Mouse (Mus musculus) stomach, embryonic 14.5 days (tissue): ENCODE results near the gene Pla2g4d. TPM values are rescaled to one million over a fixed set of nuclear protein-coding genes. Genes with fewer than 3 reads are reported as not detected.

Source experiments
- ATAC-seq: fragments of 200-750 bp; cut with Nextera tagmentation; 2 replicates; pipeline ENCODE4 v1.8.0; 2017; ENCODE audit warnings: low read depth, moderate TSS enrichment; ENCODE audit not compliant: insufficient number of reproducible peaks, insufficient read depth, low FRiP score
- H3K27ac ChIP-seq: fragments of 300-500 bp; sonication (generic); 2 replicates; pipeline ENCODE4 v1.5.1; 2014; ENCODE audit warnings: mild to moderate bottlenecking, low read length, moderate library complexity, mixed read lengths
- H3K27me3 ChIP-seq: fragments of 300-500 bp; sonication (generic); 2 replicates; pipeline ENCODE4 v1.6.1; 2014; ENCODE audit warnings: low read length, control low read depth, mixed read lengths; ENCODE audit not compliant: control insufficient read depth, insufficient read depth
- H3K36me3 ChIP-seq: fragments of 300-500 bp; sonication (generic); 2 replicates; pipeline ENCODE4 v1.6.1; 2014; ENCODE audit warnings: mild to moderate bottlenecking, control low read depth, low read length, moderate library complexity, mixed read lengths; ENCODE audit not compliant: control insufficient read depth, insufficient read depth
- H3K4me1 ChIP-seq: fragments of 300-500 bp; sonication (generic); 2 replicates; pipeline ENCODE4 v1.6.1; 2014; ENCODE audit warnings: low read length, control low read depth, mixed read lengths; ENCODE audit not compliant: control insufficient read depth, insufficient read depth
- H3K4me2 ChIP-seq: fragments of 300-500 bp; sonication (generic); replicated peaks from 2 replicates; pipeline ENCODE4 v1.6.1; 2014; ENCODE audit warnings: low read depth, low read length, control low read depth
- H3K4me3 ChIP-seq: fragments of 300-500 bp; sonication (generic); 2 replicates; pipeline ENCODE4 v1.5.1; 2014; ENCODE audit warnings: low read depth, low read length, control low read depth
- H3K9ac ChIP-seq: fragments of 300-500 bp; sonication (generic); replicated peaks from 2 replicates; pipeline ENCODE4 v1.6.1; 2014; ENCODE audit warnings: low read depth, mild to moderate bottlenecking, control low read depth, low read length, moderate library complexity, mixed read lengths
- H3K9me3 ChIP-seq: fragments of 300-500 bp; sonication (generic); 2 replicates; pipeline ENCODE4 v1.6.1; 2016; ENCODE audit warnings: low read depth, low read length, control low read depth; ENCODE audit not compliant: control insufficient read depth
- WGBS: fragments of 180-500 bp; shearing (Covaris S2); extraction: QIAGEN DNeasy Blood & Tissue Kit; methylation state at CpG from one replicate; pipeline ENCODE4 v1.1.7; 2014; 5-methylcytosine and 5-hydroxymethylcytosine counted together
- polyA plus RNA-seq: library from polyadenylated mRNA; unstranded; fragments of >200 nt; fragmentation: Nextera tagmentation; extraction: Ambion mirVana; gene quantifications from 2 replicates; pipeline ENCODE4 v1.2.1, GENCODE M21; 2014

Gene Pla2g4d
- polyA plus RNA-seq: 0.07 TPM in 1 of 2 replicates, not detected in the other

- H3K9ac ChIP-seq: no peak within 1 kb of the TSS
- WGBS: 76% methylated on average over 5 of the region's 5 CpGs
- no peak within 1 kb of the TSS for H3K4me3 ChIP-seq
- no peak within 1 kb of the TSS for H3K4me2 ChIP-seq
- no peak for ATAC-seq
- H3K27me3 ChIP-seq: no peaks in the 10 kb centered on the region
- no peaks in the 10 kb centered on the region for H3K36me3 ChIP-seq
- no peak within 1 kb of the TSS for H3K27ac ChIP-seq
- H3K4me1 ChIP-seq: no peaks in the 10 kb centered on the region
- no peaks in the 10 kb centered on the region for H3K9me3 ChIP-seq
Observed at GRCm38 (mm10) chr2:120288995-120289394, at the start of gene Pla2g4d. Gene Pla2g4d, minus strand, starts transcription at chr2:120289197.

- WGBS: 52% methylated on average over 2 of the region's 2 CpGs
Observed at GRCm38 (mm10) chr2:120337886-120338285, 48.9 kb upstream of the Pla2g4d start.

GRCm38 (mm10) chr2:120331575-120331974 is 42.6 kb upstream of the Pla2g4d start:
- Histone ChIP-seq H3K36me3 (peaks cover 38% of the 10 kb centered on the region), H3K27me3 (no peaks in the 10 kb centered on the region), H3K27ac (no peak overlapping the region), H3K4me3 (no peak overlapping the region), H3K9ac (no peak overlapping the region), H3K4me1 (0 out of 2 replicates have a peak, but pooled peaks cover 2% of the 10 kb centered on the region), H3K4me2 (no peak overlapping the region), H3K9me3 (no peaks in the 10 kb centered on the region)
- no peak for ATAC-seq
- 71% methylated on average over 4 of the region's 4 CpGs for WGBS

More at GRCm38 (mm10) chr2:120337886-120338285, 48.9 kb upstream of the Pla2g4d start:
- H3K9me3 ChIP-seq: no peaks in the 10 kb centered on the region
- H3K4me2 ChIP-seq: no peak overlapping the region
- no peaks in the 10 kb centered on the region for H3K27me3 ChIP-seq
- H3K36me3 ChIP-seq: peaks cover 22% of the 10 kb centered on the region
- H3K9ac ChIP-seq: no peak overlapping the region
- no peak for ATAC-seq
- H3K27ac ChIP-seq: no peak overlapping the region
- H3K4me3 ChIP-seq: no peak overlapping the region
- H3K4me1 ChIP-seq: no peaks in the 10 kb centered on the region

- Histone ChIP-seq H3K36me3 (peaks cover 29% of the 10 kb centered on the region), H3K4me1 (no peaks in the 10 kb centered on the region), H3K27me3 (no peaks in the 10 kb centered on the region), H3K9ac (no peak overlapping the region), H3K27ac (no peak overlapping the region), H3K4me3 (no peak overlapping the region), H3K4me2 (no peak overlapping the region), H3K9me3 (no peaks in the 10 kb centered on the region)
- WGBS: 72% methylated on average over 4 of the region's 4 CpGs
- ATAC-seq: no peak
Observed at GRCm38 (mm10) chr2:120315077-120315476, 26.1 kb upstream of the Pla2g4d start.

GRCm38 (mm10) chr2:120314487-120314886 is 25.5 kb upstream of the Pla2g4d start:
- no peak for ATAC-seq
- Histone ChIP-seq H3K9me3 (no peaks in the 10 kb centered on the region), H3K4me2 (no peak overlapping the region), H3K36me3 (peaks cover 27% of the 10 kb centered on the region), H3K27me3 (no peaks in the 10 kb centered on the region), H3K4me1 (no peaks in the 10 kb centered on the region), H3K4me3 (no peak overlapping the region), H3K27ac (no peak overlapping the region), H3K9ac (no peak overlapping the region)
- 87% methylated on average over 4 of the region's 4 CpGs for WGBS

- Histone ChIP-seq H3K4me3 (no peak within 1 kb of the TSS), H3K27ac (no peak within 1 kb of the TSS), H3K4me1 (no peaks in the 10 kb centered on the region), H3K9ac (no peak within 1 kb of the TSS), H3K4me2 (no peak within 1 kb of the TSS), H3K36me3 (peaks cover 22% of the 10 kb centered on the region), H3K27me3 (no peaks in the 10 kb centered on the region), H3K9me3 (no peaks in the 10 kb centered on the region)
- 42% methylated on average over 3 of the region's 3 CpGs for WGBS
- no peak for ATAC-seq
Observed at GRCm38 (mm10) chr2:120313976-120314375, 25.0 kb upstream of the Pla2g4d start, which contains the start of gene Pla2g4f. Gene Pla2g4f, minus strand, starts transcription at chr2:120314165.

- H3K27ac ChIP-seq: no peak overlapping the region
- H3K4me2 ChIP-seq: no peak overlapping the region
- H3K36me3 ChIP-seq: peaks cover 12% of the 10 kb centered on the region
- no peak for ATAC-seq
- H3K9me3 ChIP-seq: no peaks in the 10 kb centered on the region
- H3K4me1 ChIP-seq: no peaks in the 10 kb centered on the region
- WGBS: 74% methylated on average over 7 of the region's 7 CpGs
- no peak overlapping the region for H3K9ac ChIP-seq
- no peaks in the 10 kb centered on the region for H3K27me3 ChIP-seq
- no peak overlapping the region for H3K4me3 ChIP-seq
Observed at GRCm38 (mm10) chr2:120312276-120312825, 23.4 kb upstream of the Pla2g4d start.

GRCm38 (mm10) chr2:120304113-120304512 is 15.1 kb upstream of the Pla2g4d start:
- H3K27ac ChIP-seq: no peak overlapping the region
- 28% methylated on average over 3 of the region's 3 CpGs for WGBS
- no peaks in the 10 kb centered on the region for H3K27me3 ChIP-seq
- H3K4me3 ChIP-seq: no peak overlapping the region
- H3K36me3 ChIP-seq: no peaks in the 10 kb centered on the region
- no peak overlapping the region for H3K4me2 ChIP-seq
- ATAC-seq: no peak
- H3K9ac ChIP-seq: no peak overlapping the region
- H3K4me1 ChIP-seq: no peaks in the 10 kb centered on the region
- no peaks in the 10 kb centered on the region for H3K9me3 ChIP-seq

GRCm38 (mm10) chr2:120301076-120301475 is 12.1 kb upstream of the Pla2g4d start:
- Histone ChIP-seq H3K9me3 (no peaks in the 10 kb centered on the region), H3K27me3 (no peaks in the 10 kb centered on the region), H3K9ac (no peak overlapping the region), H3K4me2 (no peak overlapping the region), H3K4me1 (no peaks in the 10 kb centered on the region), H3K27ac (no peak overlapping the region), H3K4me3 (no peak overlapping the region), H3K36me3 (no peaks in the 10 kb centered on the region)
- no peak for ATAC-seq
- 93% methylated on average over 6 of the region's 6 CpGs for WGBS
